Mouse (Mus musculus): Measurements from ENCODE around the gene Irs2. TPM values are rescaled to one million over a fixed set of nuclear protein-coding genes. Genes with fewer than 3 reads are reported as not detected.

The Irs2 gene
- total RNA-seq, 2 experiments from 2014 or later, result 44.6 to 47.4 TPM

- no peak for DNase-seq (ENCODE audit: extremely low spot score in 1 of 2, low spot score in 2 of 2)
- intact Hi-C loops (cut with DNase I), result no loop called here
These were observed 37.5 kb downstream of the Irs2 start for GRCm38 (mm10) chr8:10970496-10971456.

- intact Hi-C loops (cut with DNase I), result no loop called here
- DNase-seq (ENCODE audit: extremely low spot score in 1 of 2, low spot score in 2 of 2), result no peak
These were observed 39.6 kb downstream of the Irs2 start for GRCm38 (mm10) chr8:10968687-10969086.

- DNase-seq (ENCODE audit: extremely low spot score in 1 of 2, low spot score in 2 of 2), result no peak
- intact Hi-C loops (cut with DNase I), result no loop called here
These were observed 42.7 kb downstream of the Irs2 start for GRCm38 (mm10) chr8:10965401-10966117.

- no peak for DNase-seq (ENCODE audit: extremely low spot score in 1 of 2, low spot score in 2 of 2)
- intact Hi-C loops (cut with DNase I), result no loop called here
These were observed 43.7 kb downstream of the Irs2 start for GRCm38 (mm10) chr8:10964511-10965099.

GRCm38 (mm10) chr8:10961989-10962388 lies 46.3 kb downstream of the Irs2 start:
- DNase-seq (ENCODE audit: extremely low spot score in 1 of 2, low spot score in 2 of 2), result no peak
- intact Hi-C loops (cut with DNase I), result no loop called here

- no peak for DNase-seq (ENCODE audit: extremely low spot score in 1 of 2, low spot score in 2 of 2)
- intact Hi-C loops (cut with DNase I), result no loop called here
These were observed 47.9 kb downstream of the Irs2 start for GRCm38 (mm10) chr8:10960277-10960819.

- intact Hi-C loops (cut with DNase I), result no loop called here
These were observed 50.8 kb downstream of the Irs2 start for GRCm38 (mm10) chr8:10957292-10957955.

GRCm38 (mm10) chr8:10953346-10954053 lies 54.8 kb downstream of the Irs2 start:
- intact Hi-C loops (cut with DNase I), result no loop called here
- peak; percentile 66 to 81 for DNase-seq (ENCODE audit: extremely low spot score in 1 of 2, low spot score in 2 of 2)

More at GRCm38 (mm10) chr8:10957292-10957955, 50.8 kb downstream of the Irs2 start:
- no peak for DNase-seq (ENCODE audit: extremely low spot score in 1 of 2, low spot score in 2 of 2)

GRCm38 (mm10) chr8:10952706-10953105 lies 55.6 kb downstream of the Irs2 start:
- intact Hi-C loops (cut with DNase I), result no loop called here
- no peak for DNase-seq (ENCODE audit: extremely low spot score in 1 of 2, low spot score in 2 of 2)

GRCm38 (mm10) chr8:10952235-10952634 lies 56.0 kb downstream of the Irs2 start:
- intact Hi-C loops (cut with DNase I), result no loop called here

GRCm38 (mm10) chr8:10951567-10951966 lies 56.7 kb downstream of the Irs2 start:
- DNase-seq (ENCODE audit: extremely low spot score in 1 of 2, low spot score in 2 of 2), result no peak
- intact Hi-C loops (cut with DNase I), result no loop called here

More at GRCm38 (mm10) chr8:10952235-10952634, 56.0 kb downstream of the Irs2 start:
- no peak for DNase-seq (ENCODE audit: extremely low spot score in 1 of 2, low spot score in 2 of 2)

GRCm38 (mm10) chr8:10945939-10946740 lies 62.1 kb downstream of the Irs2 start:
- DNase-seq (ENCODE audit: extremely low spot score in 1 of 2, low spot score in 2 of 2), result peak; percentile 59 to 96
- intact Hi-C loops (cut with DNase I), result no loop called here

GRCm38 (mm10) chr8:10945490-10945889 lies 62.8 kb downstream of the Irs2 start:
- intact Hi-C loops (cut with DNase I), result no loop called here
- no peak for DNase-seq (ENCODE audit: extremely low spot score in 1 of 2, low spot score in 2 of 2)

GRCm38 (mm10) chr8:10943314-10944060 lies 64.8 kb downstream of the Irs2 start:
- DNase-seq (ENCODE audit: extremely low spot score in 1 of 2, low spot score in 2 of 2), result peak in 1 of 2 experiments; percentile 60
- intact Hi-C loops (cut with DNase I), result no loop called here

GRCm38 (mm10) chr8:10939883-10940282 lies 68.4 kb downstream of the Irs2 start:
- no peak for DNase-seq (ENCODE audit: extremely low spot score in 1 of 2, low spot score in 2 of 2)
- intact Hi-C loops (cut with DNase I), result no loop called here

- intact Hi-C loops (cut with DNase I), result no loop called here
- DNase-seq (ENCODE audit: extremely low spot score in 1 of 2, low spot score in 2 of 2), result no peak
These were observed 69.0 kb downstream of the Irs2 start for GRCm38 (mm10) chr8:10939210-10939782.
